Mouse (Mus musculus): Measurements from ENCODE around the gene Ano10.

- TF ChIP-seq POLR2A (IDR thresholded peaks at IDR 0.05; ENCODE audit: insufficient read depth, low read depth, low read length): no peak
- TF ChIP-seq CTCF (IDR thresholded peaks at IDR 0.05; ENCODE audit: insufficient read depth, low read depth, low read length): no peak
These were observed 31.8 kb upstream of the Ano10 start for GRCm38 (mm10) chr9:122325996-122326395.

Data from olfactory bulb, adult 2 months (tissue).